Mouse (Mus musculus) E14TG2a.4 (cell line): ENCODE data around the gene Wwc2.

Experiments used
- CTCF ChIP-seq: conservative IDR thresholded peaks from 2 replicates; pipeline ENCODE4 v1.5.1; 2014; ENCODE audit warnings: low read length
- NANOG ChIP-seq: IDR thresholded peaks from 2 replicates; pipeline ENCODE4 v1.6.1; 2014; ENCODE audit warnings: borderline replicate concordance, low read length, mixed read lengths

DNA sequence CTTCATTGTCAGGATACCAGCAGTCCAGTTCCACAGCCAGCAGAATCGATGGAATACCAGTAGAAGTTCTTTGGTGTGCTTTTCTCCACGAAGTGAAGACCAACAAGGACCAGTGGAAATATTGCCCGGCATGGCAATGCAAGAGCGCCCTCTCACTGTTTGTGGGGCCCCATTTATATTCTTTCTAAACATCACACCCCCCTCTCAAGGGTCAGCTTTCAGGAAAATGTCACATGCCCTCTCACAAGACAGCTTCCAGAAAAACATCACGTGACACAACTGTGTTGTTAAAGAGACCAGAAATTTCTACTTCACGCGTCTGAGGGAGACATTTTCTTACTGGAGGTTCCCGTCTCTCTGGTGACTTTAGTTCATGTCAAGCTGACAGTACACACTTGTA, 10.8 kb downstream of the Wwc2 start:
- TF ChIP-seq CTCF (no peak), NANOG (no peak)
